Mouse (Mus musculus): Measurements from ENCODE around the gene Wwox.

DNA sequence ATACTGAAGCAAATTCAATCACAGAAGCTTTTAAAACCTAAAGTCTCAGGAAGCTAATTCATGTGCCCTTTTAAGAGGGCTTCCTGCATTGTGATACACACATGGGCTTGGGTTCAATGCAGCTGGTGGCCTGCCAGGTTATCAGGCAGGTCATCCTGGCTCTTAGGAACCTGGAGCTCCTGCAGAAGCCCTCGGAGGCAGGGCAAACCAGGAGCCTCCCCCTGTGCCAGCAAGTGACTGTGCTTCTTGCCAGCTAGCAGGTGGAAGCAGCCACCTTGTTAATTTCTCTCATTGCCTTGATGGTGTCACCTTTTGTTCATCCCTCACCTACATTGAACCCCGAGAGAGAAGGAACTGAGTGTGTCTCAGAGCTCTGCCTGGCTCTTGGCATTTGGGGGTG lies 872.9 kb downstream of the Wwox start:
- TF ChIP-seq TCF12 (IDR thresholded peaks at IDR 0.05; ENCODE audit: low read depth, low read length) (no peak), POLR2A (IDR thresholded peaks at IDR 0.05; ENCODE audit: low read depth, low read length) (no peak), CTCF (conservative IDR thresholded peaks at IDR 0.05 in 1 of 2, IDR thresholded peaks at IDR 0.05 in 1 of 2; ENCODE audit: low read depth in 2 of 2, low read length in 2 of 2) (no peak), ZKSCAN1 (IDR thresholded peaks at IDR 0.05; ENCODE audit: borderline replicate concordance, low read depth, low read length) (no peak)
